Comparison of ENCODE assay signal across 8 mouse cellular contexts in genomic region chr10:81405588-81406201, GRCm38 (mm10). TPM values are rescaled to one million over a fixed set of nuclear protein-coding genes. Genes with fewer than 3 reads are reported as not detected.
DNase-seq lines count a peak whose midpoint lies in the region; ATAC-seq and TF ChIP-seq lines count a peak whose summit lies in the region.

No protein-coding gene starts in this region.

- DNase-seq in adrenal gland, postnatal 10 days: peak; percentile 71
- no peak for DNase-seq in adrenal gland, adult 8-10 months
- DNase-seq in midbrain, postnatal 0 days (ENCODE audit: low spot score): peak; percentile 56
- peak; percentile 92 for DNase-seq in cerebellum, adult 9-10 months
- DNase-seq in kidney, postnatal 0 days (ENCODE audit: low spot score): no peak
- peak; percentile 58 for DNase-seq in spleen, adult 12 weeks (ENCODE audit: low spot score)
- no peak for DNase-seq in adipocyte (ENCODE audit: low spot score)

- no peak overlapping the region for H3K9ac ChIP-seq in midbrain, postnatal 0 days (replicated peaks; ENCODE audit: low read length, poor library complexity, severe bottlenecking)
- H3K9ac ChIP-seq in midbrain, embryonic 13.5 days (replicated peaks): no peak overlapping the region
- no peak overlapping the region for H3K9ac ChIP-seq in kidney, postnatal 0 days (ENCODE audit: low read depth, low read length)

- no peak overlapping the region for H3K27ac ChIP-seq in midbrain, postnatal 0 days (ENCODE audit: low read depth, low read length)
- H3K27ac ChIP-seq in midbrain, embryonic 13.5 days: no peak overlapping the region
- no peak overlapping the region for H3K27ac ChIP-seq in kidney, postnatal 0 days

- TF ChIP-seq CTCF in midbrain, postnatal 0 days (IDR thresholded peaks at IDR 0.05): peak; percentile 75
- peak; percentile 72 for TF ChIP-seq CTCF in kidney, postnatal 0 days (IDR thresholded peaks at IDR 0.05; ENCODE audit: low read depth)

- peaks cover 47% of the 10 kb centered on the region for H3K36me3 ChIP-seq in midbrain, postnatal 0 days (ENCODE audit: insufficient read depth, low read length)
- H3K36me3 ChIP-seq in midbrain, embryonic 13.5 days: peaks cover 44% of the 10 kb centered on the region
- peaks cover 34% of the 10 kb centered on the region for H3K36me3 ChIP-seq in kidney, postnatal 0 days (ENCODE audit: insufficient read depth, low read length)

- 0 out of 2 replicates have a peak, but pooled peaks cover 4% of the 10 kb centered on the region for H3K27me3 ChIP-seq in midbrain, postnatal 0 days (ENCODE audit: insufficient read depth, low read length)
- peaks cover 48% of the 10 kb centered on the region for H3K27me3 ChIP-seq in midbrain, embryonic 13.5 days
- no peaks in the 10 kb centered on the region for H3K27me3 ChIP-seq in kidney, postnatal 0 days (ENCODE audit: insufficient read depth, low read length)

- no peaks in the 10 kb centered on the region for H3K4me1 ChIP-seq in midbrain, postnatal 0 days (ENCODE audit: insufficient read depth, low read length)
- H3K4me1 ChIP-seq in midbrain, embryonic 13.5 days (replicated peaks): peaks cover 78% of the 10 kb centered on the region
- peaks cover 51% of the 10 kb centered on the region for H3K4me1 ChIP-seq in kidney, postnatal 0 days (replicated peaks; ENCODE audit: insufficient read depth, low read length)

- H3K4me3 ChIP-seq in midbrain, postnatal 0 days (ENCODE audit: low read depth, low read length): no peak overlapping the region
- H3K4me3 ChIP-seq in midbrain, embryonic 13.5 days (replicated peaks): no peak overlapping the region
- no peak overlapping the region for H3K4me3 ChIP-seq in kidney, postnatal 0 days (replicated peaks; ENCODE audit: low read depth, low read length)

- no peak for ATAC-seq in midbrain, postnatal 0 days (ENCODE audit: low FRiP score)
- ATAC-seq in midbrain, embryonic 13.5 days: no peak
- no peak for ATAC-seq in kidney, postnatal 0 days (replicated peaks; ENCODE audit: low FRiP score, low read depth)

- H3K9me3 ChIP-seq in midbrain, postnatal 0 days (ENCODE audit: low read length): no peaks in the 10 kb centered on the region
- no peaks in the 10 kb centered on the region for H3K9me3 ChIP-seq in midbrain, embryonic 13.5 days
- H3K9me3 ChIP-seq in kidney, postnatal 0 days (replicated peaks; ENCODE audit: low read length): no peaks in the 10 kb centered on the region

- 47% methylated on average over 13 of the region's 13 CpGs for WGBS in midbrain, postnatal 0 days
- 46% methylated on average over 13 of the region's 13 CpGs for WGBS in midbrain, embryonic 13.5 days
- WGBS in kidney, postnatal 0 days: 60% methylated on average over 13 of the region's 13 CpGs

- H3K4me2 ChIP-seq in midbrain, postnatal 0 days (ENCODE audit: low read depth, low read length, poor library complexity, severe bottlenecking): no peak overlapping the region
- no peak overlapping the region for H3K4me2 ChIP-seq in midbrain, embryonic 13.5 days (replicated peaks)
- H3K4me2 ChIP-seq in kidney, postnatal 0 days (ENCODE audit: low read length): no peak overlapping the region

RNA-seq across cellular contexts. Expression of gene Smim24, which starts 12.8 kb away (rescaled TPM):
- total RNA-seq in adrenal gland, postnatal 10 days (2021): 1 to 10 TPM; 1.2 to 1.6 TPM
- 1 to 10 TPM in 2 of 4 experiments, under 1 TPM in 2; 0.78 to 2.0 (median 0.96) TPM for total RNA-seq in adrenal gland, adult 8-10 months (2022)
- 1.5 and 1.7 TPM in 2 replicates for total RNA-seq in midbrain, postnatal 0 days (2014; rRNA removed)
- 1.1 and 2.0 TPM in 2 replicates for polyA plus RNA-seq in midbrain, postnatal 0 days (2015; fragmentation: Nextera tagmentation; extraction: Ambion mirVana)
- 1.4 and 1.9 TPM in 2 replicates for polyA plus RNA-seq in midbrain, embryonic 13.5 days (2015; fragmentation: Nextera tagmentation; extraction: Ambion mirVana)
- polyA plus RNA-seq in kidney, postnatal 0 days (2015; fragmentation: Nextera tagmentation; extraction: Ambion mirVana): 62.4 and 68.6 TPM in 2 replicates

RNA-seq across cellular contexts. Expression of gene Gm48552, which starts 16.9 kb away (rescaled TPM):
- total RNA-seq in adrenal gland, postnatal 10 days (2021): 1 to 10 TPM in 1 of 2 experiments, under 1 TPM in 1; 0.45 to 1.9 TPM
- 1 to 10 TPM; 2.0 to 4.2 (median 2.6) TPM for total RNA-seq in adrenal gland, adult 8-10 months (2022)
- total RNA-seq in midbrain, postnatal 0 days (2014; rRNA removed): 6.6 TPM in 1 of 2 replicates, not detected in the other
- polyA plus RNA-seq in midbrain, postnatal 0 days (2015; fragmentation: Nextera tagmentation; extraction: Ambion mirVana): 1.6 and 3.9 TPM in 2 replicates
- polyA plus RNA-seq in midbrain, embryonic 13.5 days (2015; fragmentation: Nextera tagmentation; extraction: Ambion mirVana): 1.2 and 2.1 TPM in 2 replicates
- polyA plus RNA-seq in kidney, postnatal 0 days (2015; fragmentation: Nextera tagmentation; extraction: Ambion mirVana): 0.82 and 1.9 TPM in 2 replicates

RNA-seq across cellular contexts. Expression of gene Gm48551, which starts 21.4 kb away (rescaled TPM):
- 1 to 10 TPM; 1.1 to 1.6 TPM for total RNA-seq in adrenal gland, postnatal 10 days (2021)
- total RNA-seq in adrenal gland, adult 8-10 months (2022): 1 to 10 TPM in 2 of 4 experiments, under 1 TPM in 2; 0.65 to 2.9 (median 1.0) TPM
- total RNA-seq in midbrain, postnatal 0 days (2014; rRNA removed): 0.88 and 2.7 TPM in 2 replicates
- polyA plus RNA-seq in midbrain, postnatal 0 days (2015; fragmentation: Nextera tagmentation; extraction: Ambion mirVana): 5.8 and 10.2 TPM in 2 replicates
- 6.9 and 7.2 TPM in 2 replicates for polyA plus RNA-seq in midbrain, embryonic 13.5 days (2015; fragmentation: Nextera tagmentation; extraction: Ambion mirVana)
- polyA plus RNA-seq in kidney, postnatal 0 days (2015; fragmentation: Nextera tagmentation; extraction: Ambion mirVana): 1.9 and 2.1 TPM in 2 replicates

RNA-seq across cellular contexts. Expression of gene Dohh, which starts 21.5 kb away (rescaled TPM):
- 10 to 100 TPM; 52.8 to 54.2 TPM for total RNA-seq in adrenal gland, postnatal 10 days (2021)
- total RNA-seq in adrenal gland, adult 8-10 months (2022): 10 to 100 TPM; 49.8 to 60.2 (median 55.0) TPM
- 120 and 132 TPM in 2 replicates for total RNA-seq in midbrain, postnatal 0 days (2014; rRNA removed)
- 95.8 and 115 TPM in 2 replicates for polyA plus RNA-seq in midbrain, postnatal 0 days (2015; fragmentation: Nextera tagmentation; extraction: Ambion mirVana)
- polyA plus RNA-seq in midbrain, embryonic 13.5 days (2015; fragmentation: Nextera tagmentation; extraction: Ambion mirVana): 73.5 TPM in 2 replicates
- 74.3 and 80.6 TPM in 2 replicates for polyA plus RNA-seq in kidney, postnatal 0 days (2015; fragmentation: Nextera tagmentation; extraction: Ambion mirVana)

RNA-seq across cellular contexts. Expression of gene Fzr1, which starts 27.4 kb away (rescaled TPM):
- total RNA-seq in adrenal gland, postnatal 10 days (2021): 10 to 100 TPM; 42.1 to 51.7 TPM
- 10 to 100 TPM; 47.1 to 52.7 (median 49.9) TPM for total RNA-seq in adrenal gland, adult 8-10 months (2022)
- total RNA-seq in midbrain, postnatal 0 days (2014; rRNA removed): 92.6 and 98.3 TPM in 2 replicates
- polyA plus RNA-seq in midbrain, postnatal 0 days (2015; fragmentation: Nextera tagmentation; extraction: Ambion mirVana): 147 and 149 TPM in 2 replicates
- 127 and 133 TPM in 2 replicates for polyA plus RNA-seq in midbrain, embryonic 13.5 days (2015; fragmentation: Nextera tagmentation; extraction: Ambion mirVana)
- 67.5 and 70.6 TPM in 2 replicates for polyA plus RNA-seq in kidney, postnatal 0 days (2015; fragmentation: Nextera tagmentation; extraction: Ambion mirVana)

Comparison
In these comparisons a context has a peak if more than half of its experiments do, and no peak if none do; other contexts are left out.
1. DNase-seq: peak in adrenal gland, postnatal 10 days (single experiment), midbrain, postnatal 0 days (single experiment), cerebellum, adult 9-10 months (single experiment) and spleen, adult 12 weeks (single experiment); none in adrenal gland, adult 8-10 months (single experiment), kidney, postnatal 0 days (single experiment) and adipocyte (single experiment).